Mouse (Mus musculus) C2C12 (cell line): ENCODE results near the gene Gm37240.

Source experiments
- CEBPB ChIP-seq: IDR thresholded peaks from one replicate; pipeline ENCODE4 v1.6.1; 2011; ENCODE audit warnings: low read depth, mild to moderate bottlenecking, control low read depth, moderate library complexity
- CTCF ChIP-seq: IDR thresholded peaks from one replicate; pipeline ENCODE4 v1.5.1; 2011; ENCODE audit not compliant: control insufficient read depth, insufficient read depth, insufficient read length
- MAX ChIP-seq: IDR thresholded peaks from one replicate; pipeline ENCODE4 v1.6.1; 2011; ENCODE audit warnings: mild to moderate bottlenecking, control low read depth
- MYOG ChIP-seq: IDR thresholded peaks from one replicate; pipeline ENCODE4 v1.6.1; 2011; ENCODE audit not compliant: control insufficient read depth, insufficient read length; ENCODE audit errors: extremely low read depth
- USF1 ChIP-seq: IDR thresholded peaks from one replicate; pipeline ENCODE4 v1.6.1; 2011; ENCODE audit warnings: low read depth, mild to moderate bottlenecking, control low read depth, moderate library complexity

DNA sequence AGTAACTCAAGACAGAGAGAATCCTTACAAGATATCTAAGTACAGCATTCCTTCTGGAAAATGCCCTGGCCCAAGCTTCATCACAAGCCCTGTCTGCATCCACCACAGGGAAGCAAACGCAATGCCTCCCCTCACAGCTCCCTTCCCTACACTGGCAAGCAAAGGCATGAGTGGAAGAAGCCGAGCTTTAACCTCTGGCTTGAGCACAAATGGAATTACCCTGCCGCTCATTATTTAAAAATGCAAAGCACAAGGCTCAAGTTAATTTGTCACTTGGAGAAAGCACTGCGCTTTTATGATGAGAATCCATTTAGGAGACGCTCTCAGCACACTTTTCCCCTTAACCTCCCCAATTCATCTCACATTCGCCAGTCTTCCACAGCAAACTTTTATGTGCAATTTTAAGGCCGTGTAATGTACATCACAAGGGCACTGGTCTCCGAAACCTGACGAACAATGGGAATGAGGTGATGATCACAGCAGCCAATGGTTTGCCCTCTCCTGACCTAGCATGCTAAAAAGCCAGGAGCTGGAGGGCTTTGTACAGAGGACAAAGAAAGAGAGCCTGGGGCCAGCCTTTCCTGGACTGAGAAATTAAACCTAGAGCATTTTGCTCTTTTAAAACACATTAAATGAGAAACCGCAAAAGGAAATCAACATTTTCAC is 54.7 kb downstream of the Gm37240 start:
- TF ChIP-seq CTCF, result no peak
- no peak for TF ChIP-seq MAX
- no peak for TF ChIP-seq CEBPB
- TF ChIP-seq USF1, result no peak
- no peak for TF ChIP-seq MYOG
